Mouse (Mus musculus) testis, postnatal 14 days (tissue): Measurements from ENCODE around the gene Olfr49.
"Not testable (repeated sequence)": the region's sequence is repeated elsewhere in the genome, so short reads cannot be mapped to it uniquely, and the experiment has no call there.

Experiments used
- DNase-seq: peaks from one replicate; pipeline ENCODE4 v3.0.0; 2021; ENCODE audit warnings: low spot score

Gene Olfr49

GRCm38 (mm10) chr14:54231176-54231956, 53.4 kb downstream of the Olfr49 start:
- no peak for DNase-seq

GRCm38 (mm10) chr14:54230638-54231150, 54.0 kb downstream of the Olfr49 start:
- no peak for DNase-seq

GRCm38 (mm10) chr14:54229849-54230248, 54.9 kb downstream of the Olfr49 start:
- DNase-seq: not testable (repeated sequence)

- DNase-seq: no peak
Measured at GRCm38 (mm10) chr14:54228933-54229713, 55.6 kb downstream of the Olfr49 start.

- DNase-seq: no peak
Measured at GRCm38 (mm10) chr14:54228501-54228900, 56.2 kb downstream of the Olfr49 start.
